Mouse (Mus musculus): ENCODE measurements around the gene Tnfsfm13. TPM values are rescaled to one million over a fixed set of nuclear protein-coding genes. Genes with fewer than 3 reads are reported as not detected.

The Tnfsfm13 gene
- total RNA-seq, 2 experiments from 2014 or later = 1.6 to 2.2 TPM

DNA sequence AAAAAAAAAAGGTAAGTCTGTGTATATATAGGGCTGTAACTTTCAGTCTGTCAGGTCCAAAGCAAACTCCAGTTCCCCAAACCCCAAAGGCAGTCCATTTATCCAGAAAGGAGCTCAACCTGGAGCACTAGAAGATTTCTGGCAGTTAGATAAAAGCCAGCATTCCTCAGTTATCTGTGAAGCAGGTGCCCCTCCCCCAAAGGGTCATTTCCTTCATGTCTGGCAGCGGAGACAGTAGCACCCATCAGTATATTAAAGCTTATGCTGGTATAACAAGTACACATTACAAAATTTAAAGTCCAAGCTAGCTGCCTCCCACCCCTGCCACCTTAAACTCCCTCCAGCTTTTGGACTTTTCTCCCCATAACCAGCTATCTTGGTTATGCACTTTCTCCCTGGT lies 3.7 kb upstream of the Tnfsfm13 start:
- no peak overlapping the region for H3K4me3 ChIP-seq

GRCm38 (mm10) chr11:69698574-69698973 lies 2.7 kb upstream of the Tnfsfm13 start:
- DNase-seq (ENCODE audit: low spot score in 2 of 2) = no peak
- peak; percentile 51 for TF ChIP-seq CTCF (conservative IDR thresholded peaks at IDR 0.05)
- Histone ChIP-seq H3K4me3 (no peak overlapping the region), H3K27ac (no peak overlapping the region)

More for the DNA sequence above, 3.7 kb upstream of the Tnfsfm13 start:
- no peak overlapping the region for H3K27ac ChIP-seq
- DNase-seq (ENCODE audit: low spot score in 2 of 2) = no peak
- TF ChIP-seq CTCF (conservative IDR thresholded peaks at IDR 0.05) = no peak

GRCm38 (mm10) chr11:69697396-69697795 lies 1.5 kb upstream of the Tnfsfm13 start:
- TF ChIP-seq CTCF (conservative IDR thresholded peaks at IDR 0.05) = no peak
- no peak for DNase-seq (ENCODE audit: low spot score in 2 of 2)
- Histone ChIP-seq H3K4me3 (no peak overlapping the region), H3K27ac (no peak overlapping the region)

- TF ChIP-seq CTCF (conservative IDR thresholded peaks at IDR 0.05) = no peak
- no peak for DNase-seq (ENCODE audit: low spot score in 2 of 2)
- Histone ChIP-seq H3K27ac (peak overlapping the region; percentile 87), H3K4me3 (peak overlapping the region; percentile 66)
These were observed 895 bp downstream of the Tnfsfm13 start for GRCm38 (mm10) chr11:69695046-69695360.

- no peak for DNase-seq (ENCODE audit: low spot score in 2 of 2)
- no peak overlapping the region for H3K4me3 ChIP-seq
- no peak for TF ChIP-seq CTCF (conservative IDR thresholded peaks at IDR 0.05)
- H3K27ac ChIP-seq = no peak overlapping the region
These were observed 2.4 kb downstream of the Tnfsfm13 start for GRCm38 (mm10) chr11:69693421-69693965.

DNA sequence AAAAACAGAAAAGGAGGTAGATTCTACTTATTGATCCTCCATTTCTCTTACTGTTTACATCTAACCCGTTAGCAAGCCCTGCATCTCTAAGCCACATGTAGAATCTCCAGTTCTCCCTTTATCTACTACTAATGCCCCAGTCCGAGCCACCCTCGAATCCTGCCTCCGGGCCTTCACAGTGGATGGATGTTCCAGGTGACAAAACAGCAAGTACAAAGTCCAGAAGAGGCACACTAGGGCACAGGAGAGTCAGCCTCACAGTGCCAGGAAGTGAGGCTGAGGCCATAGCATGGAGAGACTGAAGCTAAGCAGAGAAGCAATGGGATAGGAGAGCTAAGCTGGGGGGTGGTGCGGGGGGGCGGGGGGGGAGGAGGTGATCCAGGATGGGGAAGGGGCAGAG lies 3.0 kb downstream of the Tnfsfm13 start:
- no peak for TF ChIP-seq CTCF (conservative IDR thresholded peaks at IDR 0.05)
- no peak overlapping the region for H3K27ac ChIP-seq
- H3K4me3 ChIP-seq = no peak overlapping the region
- DNase-seq (ENCODE audit: low spot score in 2 of 2) = no peak

DNA sequence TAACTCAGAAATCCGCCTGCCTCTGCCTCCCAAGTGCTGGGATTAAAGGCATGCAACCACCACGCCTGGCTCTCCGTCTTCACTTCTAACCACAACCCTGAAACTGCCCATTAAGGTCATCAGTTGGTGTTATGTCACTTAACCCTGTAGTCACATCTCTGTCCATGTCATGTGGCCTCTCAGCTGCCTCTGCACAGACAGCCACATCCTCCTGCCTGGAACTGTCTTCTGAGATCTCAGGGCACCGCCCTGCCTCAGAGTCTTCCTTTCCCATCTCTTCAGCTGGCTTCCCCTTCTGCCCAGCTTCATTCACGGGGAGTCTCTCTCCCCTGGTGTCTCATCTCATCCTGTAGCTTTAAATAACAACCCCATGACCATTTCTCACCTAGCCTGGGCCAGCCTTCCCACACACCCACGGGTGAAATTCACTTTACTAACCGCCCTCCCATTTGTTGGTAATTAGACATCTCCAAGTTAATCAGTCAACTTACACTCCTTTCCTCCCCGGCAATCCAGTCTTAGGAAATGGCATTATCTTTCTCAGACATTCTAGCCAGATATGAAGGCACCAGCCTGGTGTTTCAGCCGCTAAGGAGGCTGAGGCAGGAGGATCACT lies 3.6 kb downstream of the Tnfsfm13 start:
- Histone ChIP-seq H3K27ac (no peak overlapping the region), H3K4me3 (no peak overlapping the region)
- no peak for TF ChIP-seq CTCF (conservative IDR thresholded peaks at IDR 0.05)
- no peak for DNase-seq (ENCODE audit: low spot score in 2 of 2)

GRCm38 (mm10) chr11:69689891-69690290 lies 6.0 kb downstream of the Tnfsfm13 start:
- DNase-seq (ENCODE audit: low spot score in 2 of 2) = no peak
- Histone ChIP-seq H3K27ac (no peak overlapping the region), H3K4me3 (no peak overlapping the region)
- no peak for TF ChIP-seq CTCF (conservative IDR thresholded peaks at IDR 0.05)

DNA sequence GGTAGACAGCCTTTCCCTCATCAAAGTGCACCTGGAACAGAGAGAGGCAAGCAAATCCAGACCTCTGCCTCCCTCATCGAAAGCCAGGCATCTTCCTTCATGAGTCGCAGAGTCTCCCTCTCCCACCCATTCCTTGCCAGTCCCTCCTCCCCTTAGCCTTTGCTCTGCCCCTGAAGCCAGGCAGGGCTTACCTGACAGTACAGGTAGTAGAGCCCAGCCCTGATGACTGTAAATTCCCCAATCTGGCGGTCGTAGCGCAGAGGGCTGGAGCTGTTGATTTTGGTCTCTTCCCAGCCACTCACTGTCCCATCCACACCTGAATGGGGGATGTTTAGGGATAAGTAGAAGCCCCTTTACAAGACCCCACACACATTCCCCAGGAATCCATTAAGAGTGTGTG lies 8.8 kb downstream of the Tnfsfm13 start:
- TF ChIP-seq CTCF (conservative IDR thresholded peaks at IDR 0.05) = no peak
- peak overlapping the region; percentile 95 for H3K27ac ChIP-seq

GRCm38 (mm10) chr11:69686377-69686776 lies 9.5 kb downstream of the Tnfsfm13 start:
- TF ChIP-seq CTCF (conservative IDR thresholded peaks at IDR 0.05) = no peak
- peak in 1 of 2 experiments; percentile 75 for DNase-seq (ENCODE audit: low spot score in 2 of 2)
- peak overlapping the region; percentile 95 for H3K27ac ChIP-seq
- H3K4me3 ChIP-seq = peak overlapping the region; percentile 36

More for the DNA sequence above, 8.8 kb downstream of the Tnfsfm13 start:
- no peak for DNase-seq (ENCODE audit: low spot score in 2 of 2)
- no peak overlapping the region for H3K4me3 ChIP-seq

GRCm38 (mm10) chr11:69685526-69686148 lies 10.3 kb downstream of the Tnfsfm13 start, which contains the start of gene Tnfsf13:
Tnfsf13 (minus strand) TSS chr11:69685784.
- Histone ChIP-seq H3K4me3 (peak within 1 kb of the TSS; percentile 36), H3K27ac (peak within 1 kb of the TSS; percentile 95)
- peak in 1 of 2 experiments; percentile 69 for DNase-seq (ENCODE audit: low spot score in 2 of 2)
- TF ChIP-seq CTCF (conservative IDR thresholded peaks at IDR 0.05) = no peak

DNA sequence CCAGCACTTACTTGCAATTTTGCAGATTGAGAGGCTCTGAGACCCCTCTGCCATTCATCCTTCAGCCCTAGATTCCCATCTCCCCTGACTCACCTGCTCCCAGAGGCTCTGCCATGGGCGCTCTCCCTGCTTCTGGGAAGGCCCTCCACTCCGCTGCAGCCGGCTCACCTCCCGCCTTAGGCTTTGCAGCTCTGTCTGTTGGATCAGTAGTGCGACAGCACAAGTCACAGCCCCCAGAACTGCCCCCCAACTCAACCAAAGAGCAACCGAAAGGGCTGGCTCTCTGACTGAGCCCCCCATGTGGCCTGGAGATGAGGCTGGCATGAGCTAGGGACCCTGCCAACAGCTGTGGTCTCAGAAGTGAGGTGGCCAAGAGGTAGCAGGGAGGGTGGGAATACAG lies 11.0 kb downstream of the Tnfsfm13 start:
- Histone ChIP-seq H3K4me3 (no peak overlapping the region), H3K27ac (peak overlapping the region; percentile 95)
- TF ChIP-seq CTCF (conservative IDR thresholded peaks at IDR 0.05) = no peak
- no peak for DNase-seq (ENCODE audit: low spot score in 2 of 2)

DNA sequence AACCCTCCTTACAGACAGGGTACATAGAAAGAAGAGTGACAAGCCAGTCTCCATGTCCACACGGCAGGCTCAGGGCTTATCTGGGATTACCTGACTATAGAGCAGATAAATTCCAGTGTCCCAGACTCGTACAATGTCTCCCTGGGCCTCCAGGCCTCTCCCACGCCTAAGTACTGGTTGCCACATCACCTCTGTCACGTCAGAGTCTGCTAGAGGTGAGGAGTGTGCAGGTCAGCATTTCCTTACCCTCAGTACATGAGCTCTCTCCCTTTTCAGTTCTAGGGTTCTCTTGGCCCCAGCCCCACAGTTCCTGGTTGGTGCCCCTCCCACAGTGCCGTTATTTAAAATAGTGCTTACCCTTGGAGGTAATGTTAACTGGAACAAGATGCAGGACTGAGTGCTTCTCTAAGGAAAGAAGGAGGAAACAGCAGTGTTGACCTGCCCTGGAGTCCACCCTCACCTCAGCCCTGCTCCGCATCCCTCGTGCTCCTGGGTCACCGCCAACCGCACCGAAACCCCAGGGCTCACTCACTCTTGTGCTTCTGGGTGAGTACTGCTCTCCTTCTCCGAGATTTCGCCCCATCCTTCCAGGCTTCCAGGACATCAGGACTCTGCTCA lies 11.7 kb downstream of the Tnfsfm13 start:
- TF ChIP-seq CTCF (conservative IDR thresholded peaks at IDR 0.05) = no peak
- no peak overlapping the region for H3K4me3 ChIP-seq
- peak overlapping the region; percentile 95 for H3K27ac ChIP-seq
- no peak for DNase-seq (ENCODE audit: low spot score in 2 of 2)

Measured in layer of hippocampus, adult 2 months (tissue).